Mouse (Mus musculus): Measurements from ENCODE around the gene Nid2. TPM values are rescaled to one million over a fixed set of nuclear protein-coding genes. Genes with fewer than 3 reads are reported as not detected.

Nid2 gene
- polyA plus RNA-seq (2012), result 0.29 and 0.36 TPM in 2 replicates

GRCm38 (mm10) chr14:19751025-19751771, at the start of gene Nid2:
Nid2 (plus strand) TSS chr14:19751265.
- TF ChIP-seq GATA1 (IDR thresholded peaks at IDR 0.05; ENCODE audit: low read length), result no peak

- no peak for TF ChIP-seq GATA1 (IDR thresholded peaks at IDR 0.05; ENCODE audit: low read length)
Observed at GRCm38 (mm10) chr14:19701546-19701945, 49.5 kb upstream of the Nid2 start.

GRCm38 (mm10) chr14:19705649-19706048, 45.4 kb upstream of the Nid2 start:
- no peak for TF ChIP-seq GATA1 (IDR thresholded peaks at IDR 0.05; ENCODE audit: low read length)

GRCm38 (mm10) chr14:19706454-19706853, 44.6 kb upstream of the Nid2 start:
- no peak for TF ChIP-seq GATA1 (IDR thresholded peaks at IDR 0.05; ENCODE audit: low read length)

GRCm38 (mm10) chr14:19706997-19707396, 44.1 kb upstream of the Nid2 start:
- TF ChIP-seq GATA1 (IDR thresholded peaks at IDR 0.05; ENCODE audit: low read length), result no peak

- TF ChIP-seq GATA1 (IDR thresholded peaks at IDR 0.05; ENCODE audit: low read length), result no peak
Observed at GRCm38 (mm10) chr14:19707721-19708507, 43.2 kb upstream of the Nid2 start.

GRCm38 (mm10) chr14:19709161-19709560, 41.9 kb upstream of the Nid2 start:
- no peak for TF ChIP-seq GATA1 (IDR thresholded peaks at IDR 0.05; ENCODE audit: low read length)

- TF ChIP-seq GATA1 (IDR thresholded peaks at IDR 0.05; ENCODE audit: low read length), result no peak
Observed at GRCm38 (mm10) chr14:19711771-19712170, 39.3 kb upstream of the Nid2 start.

- TF ChIP-seq GATA1 (IDR thresholded peaks at IDR 0.05; ENCODE audit: low read length), result no peak
Observed at GRCm38 (mm10) chr14:19713067-19713466, 38.0 kb upstream of the Nid2 start.

GRCm38 (mm10) chr14:19719077-19719476, 32.0 kb upstream of the Nid2 start:
- TF ChIP-seq GATA1 (IDR thresholded peaks at IDR 0.05; ENCODE audit: low read length), result no peak

GRCm38 (mm10) chr14:19720044-19720611, 30.9 kb upstream of the Nid2 start:
- TF ChIP-seq GATA1 (IDR thresholded peaks at IDR 0.05; ENCODE audit: low read length), result no peak

GRCm38 (mm10) chr14:19728278-19728677, 22.8 kb upstream of the Nid2 start:
- no peak for TF ChIP-seq GATA1 (IDR thresholded peaks at IDR 0.05; ENCODE audit: low read length)

GRCm38 (mm10) chr14:19728737-19729136, 22.3 kb upstream of the Nid2 start:
- no peak for TF ChIP-seq GATA1 (IDR thresholded peaks at IDR 0.05; ENCODE audit: low read length)

- no peak for TF ChIP-seq GATA1 (IDR thresholded peaks at IDR 0.05; ENCODE audit: low read length)
Observed at GRCm38 (mm10) chr14:19732097-19732496, 19.0 kb upstream of the Nid2 start.

GRCm38 (mm10) chr14:19733490-19734282, 17.4 kb upstream of the Nid2 start:
- no peak for TF ChIP-seq GATA1 (IDR thresholded peaks at IDR 0.05; ENCODE audit: low read length)

GRCm38 (mm10) chr14:19735303-19735702, 15.8 kb upstream of the Nid2 start:
- TF ChIP-seq GATA1 (IDR thresholded peaks at IDR 0.05; ENCODE audit: low read length), result no peak

All from G1E-ER4 (cell line).